In the genomic region with DNA sequence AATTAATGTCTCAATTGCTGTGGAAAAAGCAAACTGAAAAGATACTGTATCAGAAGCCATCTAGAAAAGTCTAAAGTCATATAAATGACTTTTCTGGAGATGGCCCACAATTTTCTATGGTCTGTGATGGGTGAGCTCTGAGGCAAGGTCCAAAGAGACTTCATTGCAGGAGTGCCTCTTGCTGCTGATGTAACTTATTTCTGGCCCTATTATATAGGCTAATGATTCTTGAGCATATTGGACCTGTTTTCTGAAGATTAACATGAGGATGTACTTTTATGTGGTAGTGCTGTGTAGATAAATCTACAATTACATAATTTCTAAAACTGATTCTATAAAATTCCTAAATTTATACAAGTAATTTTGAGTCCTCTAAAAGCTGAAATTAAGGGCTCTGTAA, we compare ENCODE assay signal across 24 mouse cellular contexts. TPM values are rescaled to one million over a fixed set of nuclear protein-coding genes. Genes with fewer than 3 reads are reported as not detected.
"Had no signal": no experiment of that assay in that cellular context is flagged by ENCODE, and none has a peak within 500 bp of the region (broad histone marks: within the 10 kb centered on the region; RNA-seq: fewer than 3 reads in every experiment).

No protein-coding gene starts in this region.

- H3K4me1 ChIP-seq: neural tube, embryonic 13.5 days; neural tube, embryonic 15.5 days; stomach, embryonic 15.5 days had no signal

- H3K4me3 ChIP-seq: neural tube, embryonic 13.5 days; neural tube, embryonic 15.5 days; stomach, embryonic 15.5 days had no signal

- H3K27me3 ChIP-seq: neural tube, embryonic 13.5 days; neural tube, embryonic 15.5 days; stomach, embryonic 15.5 days had no signal

- H3K9me3 ChIP-seq: neural tube, embryonic 13.5 days; neural tube, embryonic 15.5 days; stomach, embryonic 15.5 days had no signal

- DNase-seq: retina, postnatal 1 day; right cerebral cortex, adult 18-20 months; right cerebral cortex, postnatal 14 days; right cerebral cortex, postnatal 25 days; right cerebral cortex, postnatal 4 days; spleen, adult 18-20 months; thymus, adult 18-20 months; thymus, adult 2 months; thymus, postnatal 14 days; thymus, postnatal 25 days; thymus, postnatal 36 days; thymus, postnatal 4 days had no signal

- H3K4me2 ChIP-seq: neural tube, embryonic 13.5 days; neural tube, embryonic 15.5 days; stomach, embryonic 15.5 days had no signal

- H3K9ac ChIP-seq: neural tube, embryonic 13.5 days; neural tube, embryonic 15.5 days; stomach, embryonic 15.5 days had no signal

- H3K36me3 ChIP-seq: neural tube, embryonic 13.5 days; neural tube, embryonic 15.5 days; stomach, embryonic 15.5 days had no signal

- H3K27ac ChIP-seq: neural tube, embryonic 13.5 days; neural tube, embryonic 15.5 days; stomach, embryonic 15.5 days; stomach, postnatal 0 days had no signal

RNA-seq across cellular contexts. Expression of gene Gm8298, which starts 47.7 kb away (rescaled TPM):
- polyA plus RNA-seq: neural tube, embryonic 13.5 days; neural tube, embryonic 14.5 days; neural tube, embryonic 15.5 days; small intestine, adult 2 months; spleen, adult 2 months; stomach, embryonic 14.5 days; stomach, embryonic 15.5 days; stomach, embryonic 16.5 days; stomach, postnatal 0 days; testis, adult 2 months; thymus, adult 2 months; thymus, postnatal 0 days; urinary bladder, adult 2 months had no signal
